26 mouse cellular contexts compared by ENCODE assay signal in the genomic region with DNA sequence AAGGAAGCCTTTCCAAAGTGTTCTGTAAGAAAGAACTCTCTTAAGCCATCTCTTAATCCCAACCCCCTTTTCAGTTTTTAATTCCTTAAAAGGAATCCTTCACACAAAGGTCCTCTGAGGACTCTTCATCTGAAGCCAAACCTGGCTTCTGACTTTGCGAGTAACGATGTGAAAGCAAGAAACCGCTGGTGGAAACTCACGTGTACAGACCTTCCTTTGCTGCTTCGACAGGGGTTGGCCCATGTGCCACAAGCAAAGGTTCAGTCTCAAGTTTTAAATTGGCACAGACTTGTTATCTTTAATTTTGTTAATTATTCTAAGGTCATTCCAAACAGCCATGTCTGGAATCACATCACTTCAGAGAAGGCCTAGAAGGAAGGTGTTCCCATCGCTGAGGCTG.
"Had no signal": no experiment of that assay in that cellular context is flagged by ENCODE, and none has a peak within 500 bp of the region (broad histone marks: within the 10 kb centered on the region; RNA-seq: fewer than 3 reads in every experiment).

No protein-coding gene starts in this region.

- H3K27ac ChIP-seq: embryonic facial prominence, embryonic 10.5 days; embryonic facial prominence, embryonic 12.5 days; embryonic facial prominence, embryonic 13.5 days; embryonic facial prominence, embryonic 15.5 days; forebrain, embryonic 10.5 days; forebrain, embryonic 12.5 days; forebrain, embryonic 13.5 days; forebrain, embryonic 15.5 days; gastrocnemius, adult 2 months; heart, adult 2 months; heart, embryonic 10.5 days had no signal

- H3K4me1 ChIP-seq: forebrain, embryonic 12.5 days; forebrain, embryonic 15.5 days; heart, embryonic 10.5 days had no signal

- H3K4me3 ChIP-seq: embryonic facial prominence, embryonic 10.5 days; embryonic facial prominence, embryonic 12.5 days; embryonic facial prominence, embryonic 13.5 days; embryonic facial prominence, embryonic 15.5 days; erythroblast, embryonic 14.5 days; forebrain, embryonic 10.5 days; forebrain, embryonic 12.5 days; forebrain, embryonic 13.5 days; forebrain, embryonic 15.5 days; gastrocnemius, adult 2 months; heart, adult 2 months; heart, embryonic 10.5 days had no signal

- H3K4me2 ChIP-seq: embryonic facial prominence, embryonic 12.5 days; embryonic facial prominence, embryonic 13.5 days; embryonic facial prominence, embryonic 15.5 days; forebrain, embryonic 12.5 days; forebrain, embryonic 13.5 days; forebrain, embryonic 15.5 days; heart, embryonic 11.5 days had no signal

- DNase-seq: cerebellum, adult 8-10 months; cerebellum, adult 9-10 months; cerebellum, postnatal 10 days; cerebellum, postnatal 14 days; cerebellum, postnatal 25 days; cerebellum, postnatal 36 days; embryo, embryonic 11 days; forebrain, postnatal 0 days; gastrocnemius, adult 2 months; gastrocnemius, postnatal 10 days; gastrocnemius, postnatal 14 days; gastrocnemius, postnatal 25 days; gastrocnemius, postnatal 36 days; heart, adult 18-20 months; heart, adult 2 months had no signal

- H3K9ac ChIP-seq: embryonic facial prominence, embryonic 12.5 days; embryonic facial prominence, embryonic 13.5 days; embryonic facial prominence, embryonic 15.5 days; forebrain, embryonic 12.5 days; forebrain, embryonic 13.5 days; forebrain, embryonic 15.5 days; forebrain, postnatal 0 days had no signal

- H3K27me3 ChIP-seq: embryonic facial prominence, embryonic 13.5 days; embryonic facial prominence, embryonic 15.5 days; forebrain, embryonic 12.5 days; forebrain, embryonic 13.5 days; forebrain, embryonic 15.5 days had no signal

- H3K36me3 ChIP-seq: embryonic facial prominence, embryonic 10.5 days; embryonic facial prominence, embryonic 12.5 days; embryonic facial prominence, embryonic 13.5 days; embryonic facial prominence, embryonic 15.5 days; forebrain, embryonic 10.5 days; forebrain, embryonic 12.5 days; forebrain, embryonic 15.5 days; heart, embryonic 10.5 days had no signal

- H3K9me3 ChIP-seq: embryonic facial prominence, embryonic 10.5 days; embryonic facial prominence, embryonic 12.5 days; embryonic facial prominence, embryonic 13.5 days; embryonic facial prominence, embryonic 15.5 days; forebrain, embryonic 10.5 days; forebrain, embryonic 12.5 days; forebrain, embryonic 13.5 days; forebrain, embryonic 15.5 days; heart, embryonic 10.5 days had no signal
